Mouse (Mus musculus): ENCODE data around the gene Rad9a.

GRCm38 (mm10) chr19:4172925-4173324 is 28.5 kb downstream of the Rad9a start:
- TF ChIP-seq CTCF (IDR thresholded peaks at IDR 0.05; ENCODE audit: low read depth, low read length) (no peak), POLR2A (IDR thresholded peaks at IDR 0.05; ENCODE audit: borderline replicate concordance, low read depth, low read length) (no peak)

All from bone marrow macrophage, adult 2 months (primary cell).